Mouse (Mus musculus) lung, postnatal 14 days (tissue): ENCODE measurements around the gene Smap2.
"Not testable (repeated sequence)": the region's sequence is repeated elsewhere in the genome, so short reads cannot be mapped to it uniquely, and the experiment has no call there.

Experiments
- DNase-seq: peaks from one replicate; pipeline ENCODE4 v3.0.0; 2021

Smap2 gene

GRCm38 (mm10) chr4:121016928-121017657 is at the start of gene Smap2:
Gene Smap2 (minus strand): TSS chr4:121017247.
- DNase-seq = peak; percentile 99

GRCm38 (mm10) chr4:121065336-121065735 is 48.3 kb upstream of the Smap2 start:
- DNase-seq = no peak

GRCm38 (mm10) chr4:121059218-121059617 is 42.2 kb upstream of the Smap2 start:
- not testable (repeated sequence) for DNase-seq

GRCm38 (mm10) chr4:121057032-121057431 is 40.0 kb upstream of the Smap2 start:
- no peak for DNase-seq

GRCm38 (mm10) chr4:121056342-121056741 is 39.3 kb upstream of the Smap2 start:
- peak; percentile 20 for DNase-seq

- DNase-seq = no peak
Measured at GRCm38 (mm10) chr4:121052454-121053323, 35.6 kb upstream of the Smap2 start.

GRCm38 (mm10) chr4:121051863-121052262 is 34.8 kb upstream of the Smap2 start:
- no peak for DNase-seq

- no peak for DNase-seq
Measured at GRCm38 (mm10) chr4:121042946-121043345, 25.9 kb upstream of the Smap2 start.

GRCm38 (mm10) chr4:121042472-121042871 is 25.4 kb upstream of the Smap2 start:
- DNase-seq = no peak

GRCm38 (mm10) chr4:121040897-121041671 is 24.0 kb upstream of the Smap2 start:
- DNase-seq = peak; percentile 74

GRCm38 (mm10) chr4:121040323-121040722 is 23.3 kb upstream of the Smap2 start:
- DNase-seq = no peak

- no peak for DNase-seq
Measured at GRCm38 (mm10) chr4:121039331-121040115, 22.5 kb upstream of the Smap2 start, which contains the start of gene Col9a2. Gene Col9a2 (plus strand): TSS chr4:121039385.

GRCm38 (mm10) chr4:121033006-121033405 is 16.0 kb upstream of the Smap2 start:
- no peak for DNase-seq

- DNase-seq = no peak
Measured at GRCm38 (mm10) chr4:121031440-121031839, 14.4 kb upstream of the Smap2 start.

GRCm38 (mm10) chr4:121029632-121030031 is 12.6 kb upstream of the Smap2 start:
- DNase-seq = no peak

GRCm38 (mm10) chr4:121028659-121029392 is 11.8 kb upstream of the Smap2 start:
- peak; percentile 62 for DNase-seq

GRCm38 (mm10) chr4:121028146-121028545 is 11.1 kb upstream of the Smap2 start:
- DNase-seq = no peak

GRCm38 (mm10) chr4:121025681-121026080 is 8.6 kb upstream of the Smap2 start:
- no peak for DNase-seq

- peak; percentile 70 for DNase-seq
Measured at GRCm38 (mm10) chr4:121023941-121024340, 6.9 kb upstream of the Smap2 start.

- no peak for DNase-seq
Measured at GRCm38 (mm10) chr4:121023464-121023863, 6.4 kb upstream of the Smap2 start.

- no peak for DNase-seq
Measured at GRCm38 (mm10) chr4:121021911-121022310, 4.9 kb upstream of the Smap2 start.
